Mouse (Mus musculus): ENCODE results near the gene Isoc2a. TPM values are rescaled to one million over a fixed set of nuclear protein-coding genes. Genes with fewer than 3 reads are reported as not detected.

The Isoc2a gene
- polyA plus RNA-seq, 1 experiment = 14.7 TPM

DNA sequence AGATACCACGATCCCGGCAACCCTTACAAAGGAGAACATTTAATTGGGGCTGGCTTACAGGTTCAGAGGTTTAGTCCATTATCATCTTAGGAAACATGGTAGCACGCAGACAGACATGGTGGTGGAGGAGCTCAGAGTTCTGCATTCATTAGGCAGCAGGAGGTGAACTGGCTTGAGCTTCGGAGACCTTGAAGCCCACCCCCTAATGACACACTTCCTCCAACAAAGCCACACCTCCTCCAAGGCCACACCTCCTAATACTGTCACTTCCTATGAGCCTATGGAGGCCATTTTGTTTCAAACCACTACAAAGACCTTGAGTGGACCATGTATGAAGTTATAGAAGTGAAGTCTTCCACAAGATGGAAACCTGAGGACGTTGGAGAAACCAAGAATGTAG lies 35.3 kb downstream of the Isoc2a start:
- DNase-seq (ENCODE audit: low read depth, low spot score) = no peak
- 71% methylated on average over 5 of the region's 5 CpGs for WGBS

DNA sequence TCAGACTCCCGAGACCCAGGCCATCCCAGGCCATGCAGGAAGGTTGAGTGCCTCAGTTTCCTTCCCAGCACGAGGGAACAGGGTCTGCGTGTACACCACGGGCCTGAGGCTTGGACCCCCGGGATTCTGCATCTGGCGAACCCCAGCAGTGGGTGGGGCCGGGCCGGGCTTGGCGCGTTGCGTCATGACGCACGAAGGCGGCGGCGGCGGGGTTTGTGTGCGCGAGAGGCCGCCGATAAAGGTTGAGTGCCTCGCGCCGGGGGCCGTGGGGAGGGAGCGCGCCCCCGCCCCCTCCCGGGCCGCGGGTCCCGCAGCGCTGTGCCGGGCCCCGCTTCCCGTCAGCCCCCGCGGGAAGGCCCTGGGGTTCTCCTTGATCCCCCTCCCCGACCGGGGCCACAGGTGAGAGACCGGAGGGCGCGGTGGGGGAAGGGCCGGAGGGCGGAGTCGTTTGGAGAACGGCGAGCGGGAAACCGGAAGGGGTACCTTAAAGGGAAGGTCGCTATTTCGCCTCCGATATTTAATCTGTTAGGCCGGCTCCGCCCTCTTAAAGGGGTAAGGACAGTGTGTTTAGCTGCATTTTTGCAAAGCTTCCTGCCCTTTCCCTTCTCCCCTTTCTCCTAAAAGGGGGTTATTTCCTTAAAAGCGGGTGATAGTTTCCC lies 38.2 kb downstream of the Isoc2a start, which contains the start of gene Zfp628:
Zfp628 (plus strand) TSS at position 211 of the 659 bp plus-strand sequence.
- DNase-seq (ENCODE audit: low read depth, low spot score) = peak; percentile 78
- WGBS = under 1% methylated on average over 56 of the region's 56 CpGs

DNA sequence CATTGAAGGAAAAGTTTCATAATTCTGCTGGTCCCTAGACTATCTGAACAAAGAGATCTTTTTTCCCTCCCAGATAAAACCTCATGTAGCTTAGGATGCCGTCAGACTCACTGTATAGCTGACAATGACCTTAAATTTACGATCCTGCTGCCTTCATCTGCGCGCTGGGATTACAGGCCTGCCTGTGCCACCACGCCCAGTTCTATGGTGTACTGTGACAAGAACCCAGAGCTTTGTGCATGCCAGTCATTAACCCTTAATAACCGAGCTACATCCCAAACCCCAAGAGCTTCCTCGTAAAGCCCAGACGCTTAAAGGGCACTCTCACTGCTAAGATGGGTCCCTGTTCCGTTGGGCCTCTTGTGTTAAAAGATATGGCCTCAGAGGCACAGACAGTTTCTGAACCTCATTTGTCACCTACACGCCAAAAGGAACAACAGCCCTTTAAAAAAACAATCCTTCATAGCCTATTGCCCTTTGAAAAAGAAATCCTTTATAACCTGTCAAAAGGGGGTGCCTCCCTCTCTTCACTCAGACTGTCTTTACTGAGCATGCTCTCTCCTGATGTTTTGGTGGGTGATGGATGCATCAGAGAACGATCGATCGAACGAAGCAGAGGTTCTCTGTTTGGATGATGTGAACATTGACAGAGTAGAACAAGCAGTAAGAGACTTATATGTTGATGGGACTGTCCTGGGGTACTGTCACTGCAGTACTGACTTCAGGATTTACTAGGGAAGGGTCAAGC lies 38.9 kb downstream of the Isoc2a start:
- WGBS = 11% methylated on average over 14 of the region's 14 CpGs
- DNase-seq (ENCODE audit: low read depth, low spot score) = no peak

DNA sequence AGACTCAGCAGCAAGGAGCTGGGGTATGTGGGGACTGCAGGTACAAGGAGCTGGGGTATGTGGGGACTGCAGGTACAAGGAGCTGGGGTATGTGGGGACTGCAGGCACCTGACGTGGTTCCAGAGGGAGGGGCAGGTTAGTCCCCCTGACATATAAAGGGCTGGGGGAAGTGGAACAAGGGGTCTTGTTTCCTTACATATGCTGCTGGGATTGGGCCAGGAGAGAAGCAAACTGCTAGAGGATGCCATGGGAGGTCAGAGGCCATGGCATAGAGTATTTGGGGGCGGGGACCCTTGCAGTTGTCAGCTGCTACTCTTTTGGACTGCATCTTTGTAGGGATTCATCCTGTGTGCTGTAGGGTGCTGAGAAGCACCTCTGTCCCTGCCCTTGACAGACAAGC lies 40.5 kb downstream of the Isoc2a start:
- 91% methylated on average over 2 of the region's 2 CpGs for WGBS
- no peak for DNase-seq (ENCODE audit: low read depth, low spot score)

DNA sequence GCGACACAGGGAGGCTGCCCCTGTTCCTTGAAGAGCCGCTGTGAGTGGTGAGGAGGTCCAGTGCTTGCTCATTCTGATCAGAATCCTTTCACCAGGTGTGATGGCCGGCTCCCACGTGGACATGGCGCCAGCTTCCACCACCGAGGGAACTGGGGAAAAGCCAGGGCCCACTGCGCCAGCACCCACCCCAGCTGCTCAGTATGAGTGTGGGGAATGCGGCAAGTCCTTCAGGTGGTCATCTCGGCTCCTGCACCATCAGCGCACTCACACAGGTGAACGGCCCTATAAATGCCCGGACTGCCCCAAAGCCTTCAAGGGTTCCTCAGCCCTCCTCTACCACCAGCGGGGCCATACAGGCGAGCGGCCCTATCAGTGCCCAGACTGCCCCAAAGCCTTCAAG lies 41.7 kb downstream of the Isoc2a start:
- WGBS = 95% methylated on average over 15 of the region's 15 CpGs
- DNase-seq (ENCODE audit: low read depth, low spot score) = no peak

DNA sequence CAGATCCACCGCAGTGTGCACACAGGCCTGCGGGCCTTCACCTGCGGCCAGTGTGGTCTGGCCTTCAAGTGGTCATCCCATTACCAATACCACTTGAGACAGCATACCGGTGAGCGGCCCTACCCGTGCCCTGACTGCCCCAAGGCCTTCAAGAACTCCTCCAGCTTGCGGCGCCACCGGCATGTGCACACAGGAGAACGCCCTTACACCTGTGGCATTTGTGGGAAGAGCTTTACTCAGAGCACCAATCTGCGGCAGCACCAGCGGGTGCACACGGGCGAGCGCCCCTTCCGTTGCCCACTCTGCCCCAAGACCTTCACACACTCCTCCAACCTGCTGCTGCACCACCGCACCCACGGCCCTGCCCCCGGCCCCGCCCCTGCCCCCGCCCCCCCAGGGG lies 42.1 kb downstream of the Isoc2a start:
- WGBS = 91% methylated on average over 21 of the region's 21 CpGs
- DNase-seq (ENCODE audit: low read depth, low spot score) = no peak

DNA sequence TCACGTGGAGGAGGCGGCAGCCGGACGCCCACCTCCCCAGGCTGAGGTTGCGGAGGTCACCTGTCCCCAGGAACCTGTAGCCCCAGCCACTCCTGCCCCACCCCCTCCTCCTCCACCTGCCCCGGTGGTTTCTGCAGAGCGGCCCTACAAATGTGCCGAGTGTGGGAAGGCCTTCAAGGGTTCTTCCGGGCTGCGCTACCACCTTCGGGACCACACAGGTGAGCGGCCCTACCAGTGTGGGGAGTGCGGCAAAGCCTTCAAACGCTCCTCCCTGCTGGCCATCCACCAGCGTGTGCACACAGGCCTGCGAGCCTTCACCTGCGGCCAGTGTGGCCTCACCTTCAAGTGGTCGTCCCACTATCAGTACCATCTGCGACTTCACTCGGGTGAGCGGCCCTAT lies 43.0 kb downstream of the Isoc2a start:
- DNase-seq (ENCODE audit: low read depth, low spot score) = no peak
- 92% methylated on average over 21 of the region's 21 CpGs for WGBS

DNA sequence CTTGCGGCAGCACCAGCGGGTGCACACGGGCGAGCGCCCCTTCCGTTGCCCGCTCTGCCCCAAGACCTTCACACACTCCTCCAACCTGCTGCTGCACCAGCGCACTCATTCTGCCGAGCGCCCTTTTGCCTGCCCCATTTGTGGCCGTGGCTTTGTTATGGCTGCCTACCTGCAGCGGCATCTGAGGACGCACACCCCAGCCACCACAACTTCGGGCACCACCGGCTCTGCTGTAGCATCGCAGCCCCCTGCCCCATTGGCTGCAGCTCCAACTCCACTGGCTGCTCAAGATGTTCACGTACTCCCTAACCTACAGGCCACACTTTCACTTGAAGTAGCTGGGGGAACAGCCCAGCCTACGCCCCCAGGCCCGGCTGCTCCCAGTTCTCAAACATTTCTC lies 43.5 kb downstream of the Isoc2a start:
- no peak for DNase-seq (ENCODE audit: low read depth, low spot score)
- WGBS = 90% methylated on average over 19 of the region's 19 CpGs

DNA sequence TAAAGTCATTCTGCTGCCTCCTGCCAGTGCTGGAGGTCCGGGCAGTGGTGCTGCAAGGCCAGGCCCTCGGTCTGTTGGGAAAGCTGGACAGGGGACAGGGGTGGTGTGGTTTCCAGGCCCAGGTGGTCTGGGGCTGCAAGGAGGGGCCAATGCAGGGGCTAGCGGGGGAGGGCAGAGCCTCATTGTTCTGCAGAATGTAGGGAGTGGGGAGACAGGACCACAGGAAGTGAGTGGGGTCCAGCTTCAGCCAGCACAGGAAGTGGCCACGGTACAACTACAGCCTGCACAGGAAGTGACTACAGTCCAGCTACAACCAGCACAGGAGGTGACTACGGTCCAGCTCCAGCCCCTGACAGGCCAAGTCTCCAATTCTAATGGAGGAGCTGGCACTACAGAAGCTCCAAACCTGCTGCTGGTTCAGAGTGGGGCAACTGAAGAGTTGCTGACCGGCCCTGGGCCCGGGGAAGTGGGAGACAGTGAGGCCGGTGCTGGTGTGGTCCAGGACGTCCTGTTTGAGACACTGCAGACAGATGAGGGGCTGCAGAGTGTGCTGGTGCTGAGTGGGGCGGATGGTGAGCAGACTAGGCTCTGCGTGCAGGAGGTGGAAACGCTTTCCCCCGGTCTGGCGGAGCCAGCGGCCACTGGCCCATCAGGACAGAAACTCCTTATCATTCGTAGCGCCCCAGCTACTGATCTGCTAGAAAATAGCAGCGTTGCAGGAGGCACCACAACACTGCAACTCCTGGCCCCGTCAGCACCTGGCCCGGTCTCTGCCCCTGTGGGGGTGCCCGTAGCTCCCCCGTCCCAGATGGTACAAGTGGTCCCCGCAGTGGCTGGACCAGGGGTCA lies 44.2 kb downstream of the Isoc2a start:
- 66% methylated on average over 23 of the region's 23 CpGs for WGBS
- DNase-seq (ENCODE audit: low read depth, low spot score) = no peak

DNA sequence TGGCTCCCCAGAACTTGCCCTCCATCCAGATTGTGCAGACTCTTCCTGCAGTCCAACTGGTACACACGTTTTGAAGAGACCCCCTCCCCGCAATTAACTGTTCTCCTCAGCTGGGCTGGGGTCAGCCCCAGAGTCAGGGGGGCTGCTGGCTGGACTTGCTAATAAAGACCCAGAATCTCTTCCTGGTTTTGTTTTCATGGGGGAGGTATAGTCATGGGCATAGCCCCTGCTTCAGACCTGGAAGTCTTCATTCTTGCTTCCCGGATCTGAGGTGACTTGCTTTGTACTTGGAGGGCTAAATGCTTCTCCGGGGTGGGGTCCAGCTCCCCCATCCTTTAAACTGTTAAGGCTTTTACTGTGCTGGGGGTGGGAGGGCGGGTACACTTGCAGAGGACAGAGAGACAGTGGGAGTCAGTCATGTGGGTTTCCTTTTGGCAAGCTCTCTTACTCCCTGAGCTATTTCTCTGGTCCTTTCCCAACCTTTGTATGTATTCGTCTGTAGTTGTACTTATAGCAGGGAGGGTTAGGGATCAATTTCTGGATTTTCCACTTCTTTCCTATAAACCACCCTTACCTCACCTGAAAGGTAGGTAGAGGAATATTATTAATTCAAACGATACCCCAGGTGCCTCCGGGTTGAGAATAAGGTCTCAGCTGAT lies 45.0 kb downstream of the Isoc2a start, which contains the start of gene Nat14:
Nat14 (plus strand) TSS at position 205 of the 659 bp plus-strand sequence.
- WGBS = 33% methylated on average over 8 of the region's 8 CpGs
- DNase-seq (ENCODE audit: low read depth, low spot score) = no peak

DNA sequence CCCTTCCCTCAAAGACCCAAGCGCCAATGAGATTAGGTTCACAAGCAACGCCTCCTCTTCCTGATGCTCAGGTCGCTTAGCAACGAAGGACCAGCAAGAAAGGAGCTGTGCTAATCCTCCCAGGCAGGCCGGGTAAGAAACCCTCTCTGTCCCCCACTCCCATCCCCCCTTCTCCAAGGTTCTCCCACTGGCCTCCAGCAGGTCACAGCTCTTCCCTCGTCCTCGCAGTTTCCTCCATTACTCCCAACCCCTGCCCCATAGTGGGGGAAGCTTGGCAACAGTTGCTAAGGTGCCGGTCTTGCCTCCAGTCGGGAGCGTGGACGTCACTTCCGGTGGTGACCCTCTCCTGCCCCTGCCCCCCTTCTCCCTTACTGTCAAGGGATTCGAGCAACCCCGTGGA lies 45.6 kb downstream of the Isoc2a start:
- WGBS = 2% methylated on average over 14 of the region's 14 CpGs
- DNase-seq (ENCODE audit: low read depth, low spot score) = no peak

DNA sequence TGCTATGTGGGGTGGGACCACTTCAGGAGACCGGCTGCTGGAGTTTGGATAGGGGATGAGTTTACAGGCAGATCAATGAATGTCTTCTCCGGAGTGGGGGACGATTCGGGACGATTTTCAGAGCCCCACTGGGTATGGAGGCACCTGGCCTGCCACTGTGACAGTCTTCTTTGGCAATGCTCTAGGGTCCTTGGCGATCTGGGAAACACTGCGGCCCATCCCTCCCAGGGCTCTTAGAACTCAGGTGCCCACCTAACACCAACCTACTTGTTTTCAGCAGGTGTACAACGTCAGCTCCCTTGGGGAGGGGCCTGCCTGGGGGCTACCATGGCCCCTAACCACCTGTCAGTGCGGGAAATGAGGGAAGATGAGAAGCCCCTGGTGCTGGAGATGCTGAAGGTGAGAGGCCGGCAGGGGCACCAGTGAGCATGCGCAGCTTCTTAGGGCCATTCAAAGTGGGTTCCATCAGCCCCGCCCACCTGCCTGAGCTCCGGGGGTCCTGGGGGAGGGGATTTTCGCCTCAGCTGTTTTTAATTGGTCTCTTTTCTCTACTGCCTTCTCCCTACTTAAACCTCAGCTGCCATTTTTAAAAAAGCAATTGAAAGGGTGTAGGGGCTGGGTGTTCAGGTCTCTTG lies 46.1 kb downstream of the Isoc2a start:
- WGBS = 6% methylated on average over 14 of the region's 14 CpGs
- DNase-seq (ENCODE audit: low read depth, low spot score) = no peak

DNA sequence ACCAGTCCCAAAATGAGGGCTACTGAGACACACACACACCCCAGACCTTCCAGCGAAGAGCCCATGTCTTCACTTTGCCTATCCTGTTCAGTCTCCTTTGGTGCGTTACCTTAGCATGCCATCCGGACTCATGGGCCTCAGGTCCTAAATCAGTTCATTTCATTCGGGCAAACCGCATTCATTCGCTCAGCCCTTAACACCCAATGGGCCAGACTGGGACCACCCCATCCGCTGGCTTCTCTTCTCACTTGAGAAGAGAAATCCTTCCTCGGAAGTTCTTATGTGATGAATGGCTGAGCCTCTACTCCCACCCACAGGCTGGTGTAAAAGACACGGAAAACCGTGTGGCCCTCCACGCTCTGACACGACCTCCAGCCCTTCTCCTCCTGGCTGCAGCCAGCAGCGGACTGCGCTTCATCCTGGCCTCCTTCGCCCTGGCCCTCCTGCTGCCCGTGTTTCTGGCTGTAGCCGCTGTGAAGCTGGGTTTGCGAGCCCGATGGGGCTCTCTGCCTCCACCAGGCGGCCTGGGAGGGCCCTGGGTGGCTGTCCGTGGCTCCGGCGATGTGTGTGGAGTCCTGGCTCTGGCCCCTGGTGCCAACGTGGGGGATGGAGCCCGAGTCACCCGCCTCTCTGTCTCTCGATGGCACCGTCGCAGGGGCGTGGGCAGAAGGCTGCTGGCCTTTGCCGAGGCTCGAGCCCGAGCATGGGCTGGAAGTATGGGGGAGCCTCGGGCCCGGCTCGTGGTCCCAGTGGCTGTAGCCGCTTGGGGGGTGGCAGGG lies 46.8 kb downstream of the Isoc2a start:
- DNase-seq (ENCODE audit: low read depth, low spot score) = no peak
- 8% methylated on average over 37 of the region's 37 CpGs for whole genome bisulfite sequencing

DNA sequence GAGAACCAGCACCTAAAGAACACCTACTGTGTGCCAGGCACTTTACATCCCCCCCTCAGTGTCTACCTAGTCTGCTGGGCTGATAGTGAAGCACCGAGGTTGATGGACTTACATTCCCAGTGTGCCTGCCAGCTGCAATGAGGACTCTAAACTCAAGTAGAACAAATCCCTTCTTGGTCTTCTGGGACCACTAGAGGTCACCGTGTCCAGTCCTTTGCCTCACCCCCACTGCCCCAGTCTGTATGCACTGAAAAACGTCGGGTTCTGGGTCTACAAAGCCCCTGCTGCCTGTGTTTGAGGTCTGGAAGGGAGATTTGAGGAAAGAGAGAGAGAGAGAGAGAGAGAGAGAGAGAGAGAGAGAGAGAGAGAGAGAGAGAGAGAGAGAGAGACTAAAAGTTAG lies 47.5 kb downstream of the Isoc2a start:
- no peak for DNase-seq (ENCODE audit: low read depth, low spot score)
- WGBS = 3% methylated on average over 4 of the region's 4 CpGs

DNA sequence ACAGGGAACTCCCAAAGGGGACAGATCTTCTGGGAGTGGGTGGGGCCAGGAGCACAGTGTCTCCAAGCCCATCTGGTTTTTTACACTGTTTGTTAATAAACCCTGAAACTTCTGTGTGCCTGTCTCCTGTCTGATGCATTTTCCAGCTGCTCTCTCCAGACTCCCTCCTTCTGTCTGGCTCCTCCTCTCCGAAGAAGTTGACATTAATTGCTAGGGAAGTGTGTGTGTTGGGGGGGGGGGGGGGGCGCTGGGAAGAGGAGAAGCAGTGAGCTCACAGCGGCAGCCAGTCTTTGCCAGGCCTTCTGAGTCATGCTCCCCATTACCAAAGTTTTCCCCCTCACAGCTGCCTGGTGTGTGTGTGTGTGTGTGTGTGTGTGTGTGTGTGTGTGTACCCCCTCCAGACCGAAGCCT lies 47.9 kb downstream of the Isoc2a start:
- WGBS = 1% methylated on average over 4 of the region's 4 CpGs
- no peak for DNase-seq (ENCODE audit: low read depth, low spot score)

DNA sequence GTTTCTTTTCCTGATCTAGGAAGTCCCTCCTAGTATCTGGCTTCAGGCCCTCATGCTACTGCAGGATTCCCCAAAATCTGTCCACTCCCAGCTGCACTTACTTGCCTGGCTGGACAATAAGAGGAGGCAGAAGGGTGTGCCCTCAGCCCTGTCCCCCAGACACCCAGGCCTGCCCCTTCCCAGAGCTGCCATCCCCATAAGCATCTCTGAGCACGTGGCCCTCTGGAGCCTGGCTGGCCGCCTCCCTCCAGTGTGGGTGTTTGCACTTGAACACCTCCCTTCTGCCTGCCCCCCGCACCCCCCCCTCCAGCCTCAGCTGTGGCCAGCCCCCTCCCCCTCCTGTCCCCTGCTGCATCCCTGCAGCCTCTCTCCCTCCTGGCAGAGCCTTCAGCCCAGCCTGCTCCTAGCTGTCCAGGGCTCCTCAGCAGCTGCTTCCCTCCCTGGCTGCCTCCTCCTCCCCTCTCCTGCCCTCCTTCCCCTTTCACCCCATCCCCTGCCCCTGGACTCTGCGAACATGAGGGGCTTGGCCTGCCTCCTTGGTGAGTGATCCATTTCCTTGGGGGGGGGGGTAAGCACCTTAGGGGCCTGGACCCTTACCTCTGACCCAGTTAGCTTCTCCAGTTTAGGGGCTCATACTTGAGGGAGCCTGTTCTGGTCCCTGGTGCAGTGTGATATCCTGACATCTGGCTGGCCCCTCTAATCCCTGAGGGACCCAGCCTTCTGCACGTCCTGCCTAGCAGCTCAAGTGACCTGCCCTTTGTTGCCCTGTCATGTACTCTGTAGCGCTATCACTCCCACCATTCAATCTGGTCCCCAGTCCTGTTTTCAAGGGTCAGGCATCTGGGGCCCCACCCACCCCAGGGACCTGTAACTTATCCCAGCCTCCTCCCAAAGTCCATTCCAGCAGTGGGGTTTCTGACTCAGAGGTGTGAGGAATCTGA lies 48.8 kb downstream of the Isoc2a start, which contains the start of gene Ssc5d:
Ssc5d (plus strand) TSS at position 345 of the 941 bp plus-strand sequence.
- WGBS = 7% methylated on average over 5 of the region's 6 CpGs
- DNase-seq (ENCODE audit: low read depth, low spot score) = no peak

DNA sequence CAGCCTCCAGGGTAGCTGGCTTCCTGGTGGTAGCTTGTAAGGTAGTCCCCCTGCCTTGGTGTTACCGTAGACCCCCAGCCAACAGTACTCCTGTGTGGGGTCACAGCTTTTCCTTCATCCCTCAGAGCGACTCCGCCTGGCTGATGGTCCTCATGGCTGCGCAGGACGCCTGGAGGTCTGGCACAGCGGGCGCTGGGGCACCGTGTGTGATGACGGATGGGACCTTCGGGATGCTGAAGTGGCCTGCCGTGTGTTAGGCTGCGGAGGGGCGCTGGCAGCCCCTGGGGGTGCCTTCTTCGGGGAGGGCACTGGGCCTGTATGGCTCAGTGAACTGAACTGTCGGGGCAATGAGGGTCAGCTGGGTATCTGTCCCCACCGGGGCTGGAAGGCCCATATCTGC lies 49.9 kb downstream of the Isoc2a start:
- WGBS = 77% methylated on average over 16 of the region's 16 CpGs

DNA sequence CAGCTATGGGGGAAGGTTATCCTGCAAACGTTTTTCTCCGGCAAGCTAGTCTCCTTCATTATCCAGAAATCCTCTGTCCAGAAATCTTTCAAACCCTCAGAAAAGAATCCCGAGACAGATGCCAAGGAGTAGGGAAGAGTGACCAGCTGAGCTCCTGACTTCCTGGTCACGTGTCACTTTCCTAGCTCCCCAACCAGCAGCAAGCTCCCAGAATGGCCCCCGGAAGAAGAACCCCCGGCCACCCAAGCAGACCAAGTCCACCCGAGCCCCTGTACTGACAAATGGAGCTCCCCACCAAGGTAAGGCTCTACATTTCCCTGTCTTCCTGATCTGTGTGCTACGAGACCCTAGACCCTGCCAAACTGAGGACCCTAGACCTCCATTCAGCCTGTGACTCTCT lies 50.8 kb downstream of the Isoc2a start:
- no peak for DNase-seq (ENCODE audit: low read depth, low spot score)
- 57% methylated on average over 8 of the region's 8 CpGs for WGBS

More for the DNA sequence above, 49.9 kb downstream of the Isoc2a start:
- no peak for DNase-seq (ENCODE audit: low read depth, low spot score)

Data from large intestine, adult 2 months (tissue).